Mouse (Mus musculus): ENCODE measurements around the gene 1700001C19Rik. TPM values are rescaled to one million over a fixed set of nuclear protein-coding genes. Genes with fewer than 3 reads are reported as not detected.

Gene 1700001C19Rik
- polyA plus RNA-seq, 1 experiment from 2014 or later: 0.45 TPM

DNA sequence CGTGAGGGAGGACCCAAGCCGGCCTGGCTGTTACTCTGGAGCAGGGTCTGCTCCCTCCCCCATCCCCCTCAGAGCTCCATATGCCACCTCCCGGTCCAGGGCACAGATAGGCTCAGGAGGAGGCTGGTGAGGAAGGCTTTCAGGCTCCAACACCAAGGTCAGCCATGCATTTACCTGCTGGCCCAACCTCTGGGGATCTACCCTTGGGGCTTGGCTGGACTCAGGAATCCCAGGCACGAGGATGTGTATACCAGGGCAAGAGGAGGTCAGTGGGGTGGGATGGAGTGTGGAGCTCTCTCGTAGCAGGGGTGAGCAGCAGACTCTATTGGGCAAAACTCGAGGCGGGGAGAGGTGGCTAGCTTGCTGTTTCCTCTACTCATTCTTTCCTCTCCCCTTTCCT, 15.7 kb upstream of the 1700001C19Rik start:
- H3K9ac ChIP-seq (ENCODE audit: low read depth, low read length): no peak overlapping the region
- H3K9me3 ChIP-seq (ENCODE audit: control insufficient read depth, low read length): no peaks in the 10 kb centered on the region
- no peak overlapping the region for H3K27ac ChIP-seq (ENCODE audit: low read length)
- no peaks in the 10 kb centered on the region for H3K36me3 ChIP-seq (ENCODE audit: control insufficient read depth, insufficient read depth, low read length)
- WGBS: 50% methylated on average over 7 of the region's 7 CpGs
- no peaks in the 10 kb centered on the region for H3K27me3 ChIP-seq (replicated peaks; ENCODE audit: control insufficient read depth, insufficient read depth, low read length)
- no peak overlapping the region for H3K4me3 ChIP-seq (ENCODE audit: low read length)
- no peak for ATAC-seq
- H3K4me2 ChIP-seq (ENCODE audit: low read depth, low read length): no peak overlapping the region
- H3K4me1 ChIP-seq (ENCODE audit: control insufficient read depth, insufficient read depth, low read length): peaks cover 58% of the 10 kb centered on the region

DNA sequence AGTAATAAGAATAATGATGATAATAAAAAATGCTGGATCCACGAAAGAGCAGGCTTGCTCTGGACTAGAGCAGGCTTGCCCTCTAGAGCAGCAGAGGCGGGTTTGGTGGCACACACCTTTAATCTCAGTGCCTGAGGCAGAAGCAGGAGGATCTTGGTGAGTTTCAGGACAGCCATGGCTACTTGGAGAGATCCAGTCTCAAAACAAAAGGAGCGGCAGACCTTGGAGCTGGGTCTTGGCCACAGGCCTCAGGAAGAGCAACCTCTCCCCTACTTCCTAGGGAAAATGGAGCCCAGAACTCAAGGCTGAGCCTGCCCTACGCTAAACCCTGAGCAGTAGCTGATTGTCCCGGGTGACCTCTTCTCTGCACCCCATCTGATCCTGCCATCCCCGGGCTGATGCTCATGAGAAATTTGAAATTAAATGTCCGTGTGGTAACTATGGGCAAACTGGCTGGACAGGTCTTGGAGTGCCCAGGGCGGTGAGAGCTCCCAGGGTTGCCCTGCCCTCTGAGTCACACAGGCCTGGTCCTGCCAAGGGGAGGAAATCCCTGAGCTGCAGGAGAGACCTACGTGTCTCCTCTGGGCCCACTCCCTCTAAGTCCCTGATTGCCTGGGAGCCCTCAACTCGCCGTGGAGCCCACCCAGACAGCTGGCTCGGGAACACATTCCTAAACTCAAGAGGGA, 13.8 kb upstream of the 1700001C19Rik start:
- no peaks in the 10 kb centered on the region for H3K36me3 ChIP-seq (ENCODE audit: control insufficient read depth, insufficient read depth, low read length)
- no peaks in the 10 kb centered on the region for H3K9me3 ChIP-seq (ENCODE audit: control insufficient read depth, low read length)
- no peak overlapping the region for H3K4me3 ChIP-seq (ENCODE audit: low read length)
- H3K4me2 ChIP-seq (ENCODE audit: low read depth, low read length): no peak overlapping the region
- WGBS: 60% methylated on average over 12 of the region's 12 CpGs
- 0 out of 2 replicates have a peak overlapping the region, but pooled peaks have one; percentile 3 for H3K9ac ChIP-seq (ENCODE audit: low read depth, low read length)
- ATAC-seq: no peak
- peak overlapping the region; percentile 29; the same call in 1 of the 2 replicates for H3K27ac ChIP-seq (ENCODE audit: low read length)
- H3K27me3 ChIP-seq (replicated peaks; ENCODE audit: control insufficient read depth, insufficient read depth, low read length): no peaks in the 10 kb centered on the region
- H3K4me1 ChIP-seq (ENCODE audit: control insufficient read depth, insufficient read depth, low read length): peaks cover 66% of the 10 kb centered on the region

DNA sequence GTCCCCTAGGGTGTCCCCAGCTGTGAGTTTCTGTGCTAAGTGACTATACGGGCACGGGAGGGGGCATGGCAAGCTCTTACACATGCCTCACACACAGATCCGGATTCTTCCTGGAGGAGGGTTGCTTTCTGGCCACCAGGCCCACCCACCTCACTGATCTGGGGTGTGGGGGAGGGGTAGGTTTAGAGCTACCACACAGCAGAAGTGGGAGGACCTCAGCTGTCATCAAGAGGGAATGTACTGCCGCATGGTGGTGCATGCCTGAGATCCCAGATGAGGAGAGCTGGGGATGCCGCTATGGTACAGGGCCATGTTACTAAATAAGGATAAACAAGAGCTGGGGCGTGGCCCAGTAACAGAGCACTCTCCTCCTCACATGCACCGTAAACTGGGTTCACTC, 13.1 kb upstream of the 1700001C19Rik start:
- no peaks in the 10 kb centered on the region for H3K9me3 ChIP-seq (ENCODE audit: control insufficient read depth, low read length)
- H3K4me1 ChIP-seq (ENCODE audit: control insufficient read depth, insufficient read depth, low read length): peaks cover 70% of the 10 kb centered on the region
- H3K36me3 ChIP-seq (ENCODE audit: control insufficient read depth, insufficient read depth, low read length): no peaks in the 10 kb centered on the region
- H3K4me2 ChIP-seq (ENCODE audit: low read depth, low read length): no peak overlapping the region
- H3K9ac ChIP-seq (ENCODE audit: low read depth, low read length): peak overlapping the region; percentile 12; the same call in 1 of the 2 replicates
- H3K4me3 ChIP-seq (ENCODE audit: low read length): no peak overlapping the region
- no peaks in the 10 kb centered on the region for H3K27me3 ChIP-seq (replicated peaks; ENCODE audit: control insufficient read depth, insufficient read depth, low read length)
- peak overlapping the region; percentile 91 for H3K27ac ChIP-seq (ENCODE audit: low read length)
- ATAC-seq: no peak
- WGBS: 29% methylated on average over 7 of the region's 7 CpGs

DNA sequence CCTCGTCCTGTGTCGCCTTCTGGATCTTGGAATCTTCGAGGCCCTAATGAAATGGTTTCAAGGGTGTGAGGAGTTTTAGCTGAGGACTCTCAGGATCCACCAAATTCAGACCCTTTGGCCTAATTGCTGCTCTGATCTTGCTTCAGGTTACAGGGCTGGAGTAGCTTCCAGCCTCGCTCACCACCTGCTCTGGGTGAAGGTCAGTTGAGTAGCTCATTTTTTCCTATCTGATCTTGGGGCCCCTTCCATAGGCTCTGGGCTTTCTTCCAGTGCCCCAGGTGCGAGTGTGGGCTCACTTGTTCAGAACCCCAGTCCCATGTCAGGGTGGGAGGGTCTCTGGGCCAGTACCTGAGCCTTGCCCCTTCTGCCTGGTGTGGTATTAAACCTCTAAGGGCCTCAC, 12.3 kb upstream of the 1700001C19Rik start:
- peak overlapping the region; percentile 24 for H3K4me2 ChIP-seq (ENCODE audit: low read depth, low read length)
- peak; percentile 71 for ATAC-seq
- no peaks in the 10 kb centered on the region for H3K36me3 ChIP-seq (ENCODE audit: control insufficient read depth, insufficient read depth, low read length)
- 54% methylated on average over 5 of the region's 5 CpGs for WGBS
- H3K27ac ChIP-seq (ENCODE audit: low read length): peak overlapping the region; percentile 91
- H3K4me1 ChIP-seq (ENCODE audit: control insufficient read depth, insufficient read depth, low read length): peaks cover 69% of the 10 kb centered on the region
- peak overlapping the region; percentile 12; the same call in 1 of the 2 replicates for H3K9ac ChIP-seq (ENCODE audit: low read depth, low read length)
- no peaks in the 10 kb centered on the region for H3K27me3 ChIP-seq (replicated peaks; ENCODE audit: control insufficient read depth, insufficient read depth, low read length)
- no peak overlapping the region for H3K4me3 ChIP-seq (ENCODE audit: low read length)
- H3K9me3 ChIP-seq (ENCODE audit: control insufficient read depth, low read length): no peaks in the 10 kb centered on the region

DNA sequence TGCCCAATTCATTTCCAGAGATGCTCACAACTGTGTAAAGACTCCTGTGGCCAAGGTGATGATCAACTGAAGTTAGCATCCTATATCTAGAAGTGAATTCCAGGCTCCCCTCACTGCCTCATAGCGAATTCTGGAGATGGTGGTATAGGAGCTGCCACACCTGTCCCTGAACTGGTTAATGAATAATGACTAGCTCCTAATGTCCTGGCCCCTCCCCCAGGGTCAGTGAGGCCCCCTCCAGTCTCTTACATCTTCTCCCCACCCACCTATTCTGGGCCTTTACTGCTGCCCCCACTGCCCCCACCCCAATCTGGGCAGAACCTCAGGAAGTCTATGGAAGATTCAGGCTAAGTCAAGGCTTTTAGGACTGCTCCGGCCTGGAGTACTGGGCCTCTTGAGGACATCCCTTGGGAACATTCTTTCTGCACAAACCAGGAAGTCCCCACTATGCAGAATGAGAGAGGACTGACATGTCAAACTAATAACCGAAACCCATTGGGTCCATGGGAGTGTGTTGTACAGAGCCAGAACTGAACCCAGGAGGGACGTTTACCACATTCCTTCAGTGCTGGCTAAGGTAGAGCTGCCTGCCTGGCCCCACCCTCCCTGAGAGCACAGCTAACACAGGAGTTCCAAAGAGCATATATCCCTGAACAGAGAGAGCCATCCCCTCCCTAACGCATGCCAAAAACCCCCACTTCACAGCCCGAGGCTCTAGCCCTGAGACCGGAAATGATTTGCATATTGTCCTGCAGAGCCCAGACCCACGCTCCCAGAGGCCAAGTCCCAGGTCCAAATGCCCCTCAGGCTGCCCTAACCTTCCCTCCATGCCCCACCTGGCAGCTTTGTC, 11.6 kb upstream of the 1700001C19Rik start:
- Histone ChIP-seq H3K27ac (ENCODE audit: low read length) (peak overlapping the region; percentile 91), H3K4me1 (ENCODE audit: control insufficient read depth, insufficient read depth, low read length) (peaks cover 67% of the 10 kb centered on the region), H3K9ac (ENCODE audit: low read depth, low read length) (peak overlapping the region; percentile 12), H3K27me3 (replicated peaks; ENCODE audit: control insufficient read depth, insufficient read depth, low read length) (no peaks in the 10 kb centered on the region), H3K4me3 (ENCODE audit: low read length) (no peak overlapping the region), H3K36me3 (ENCODE audit: control insufficient read depth, insufficient read depth, low read length) (no peaks in the 10 kb centered on the region), H3K9me3 (ENCODE audit: control insufficient read depth, low read length) (no peaks in the 10 kb centered on the region), H3K4me2 (ENCODE audit: low read depth, low read length) (peak overlapping the region; percentile 24)
- WGBS: 19% methylated on average over 8 of the region's 8 CpGs
- ATAC-seq: peak; percentile 79

DNA sequence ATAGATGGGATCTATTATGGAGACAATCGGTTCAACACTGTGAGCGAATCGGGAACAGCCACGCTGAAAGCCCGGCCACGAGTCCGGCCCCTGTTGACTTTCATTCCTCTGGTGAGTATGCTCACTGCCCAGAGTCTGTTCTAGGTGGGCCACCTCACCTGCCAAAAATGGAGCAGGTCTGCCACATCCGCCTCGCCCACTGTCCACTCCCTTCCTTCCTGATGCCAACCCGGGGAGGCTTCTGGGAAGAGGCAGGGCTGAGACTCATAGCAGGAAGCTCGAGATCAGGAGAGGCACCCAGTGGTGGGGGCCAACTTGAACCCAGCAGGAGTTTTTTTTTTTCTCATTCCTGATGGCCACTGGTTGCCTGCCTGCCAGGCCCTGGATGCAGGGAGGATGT, 9.4 kb upstream of the 1700001C19Rik start:
- Histone ChIP-seq H3K4me1 (ENCODE audit: control insufficient read depth, insufficient read depth, low read length) (peaks cover 58% of the 10 kb centered on the region), H3K4me3 (ENCODE audit: low read length) (no peak overlapping the region), H3K36me3 (ENCODE audit: control insufficient read depth, insufficient read depth, low read length) (no peaks in the 10 kb centered on the region), H3K9ac (ENCODE audit: low read depth, low read length) (peak overlapping the region; percentile 37; the same call in 1 of the 2 replicates), H3K27ac (ENCODE audit: low read length) (peak overlapping the region; percentile 77), H3K4me2 (ENCODE audit: low read depth, low read length) (no peak overlapping the region), H3K27me3 (replicated peaks; ENCODE audit: control insufficient read depth, insufficient read depth, low read length) (no peaks in the 10 kb centered on the region), H3K9me3 (ENCODE audit: control insufficient read depth, low read length) (no peaks in the 10 kb centered on the region)
- WGBS: 80% methylated on average over 11 of the region's 11 CpGs
- no peak for ATAC-seq

DNA sequence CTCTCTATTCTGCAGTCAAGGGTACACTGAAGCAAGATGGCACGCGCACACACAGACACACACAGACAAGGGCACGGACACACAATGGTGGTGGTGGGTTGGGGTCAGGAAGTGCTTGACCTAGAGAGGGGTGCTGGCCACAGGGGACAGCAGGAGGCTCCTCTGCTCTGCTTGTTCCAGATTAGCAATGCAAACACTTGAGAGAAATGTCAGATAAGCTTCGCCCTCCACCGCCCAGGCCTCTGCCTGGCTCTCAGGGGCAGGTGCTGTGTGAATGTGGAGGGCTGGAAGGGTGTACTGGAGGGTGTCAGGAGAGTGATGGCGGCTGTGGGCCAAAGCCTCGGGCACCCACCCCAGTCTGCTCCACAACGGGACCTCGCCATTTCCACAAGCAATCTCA, 8.8 kb upstream of the 1700001C19Rik start:
- 51% methylated on average over 9 of the region's 9 CpGs for WGBS
- no peak for ATAC-seq
- Histone ChIP-seq H3K36me3 (ENCODE audit: control insufficient read depth, insufficient read depth, low read length) (no peaks in the 10 kb centered on the region), H3K4me3 (ENCODE audit: low read length) (no peak overlapping the region), H3K4me1 (ENCODE audit: control insufficient read depth, insufficient read depth, low read length) (peaks cover 58% of the 10 kb centered on the region), H3K9me3 (ENCODE audit: control insufficient read depth, low read length) (no peaks in the 10 kb centered on the region), H3K9ac (ENCODE audit: low read depth, low read length) (peak overlapping the region; percentile 37; the same call in 1 of the 2 replicates), H3K27ac (ENCODE audit: low read length) (peak overlapping the region; percentile 77), H3K4me2 (ENCODE audit: low read depth, low read length) (peak overlapping the region; percentile 10; the same call in 1 of the 2 replicates), H3K27me3 (replicated peaks; ENCODE audit: control insufficient read depth, insufficient read depth, low read length) (no peaks in the 10 kb centered on the region)

DNA sequence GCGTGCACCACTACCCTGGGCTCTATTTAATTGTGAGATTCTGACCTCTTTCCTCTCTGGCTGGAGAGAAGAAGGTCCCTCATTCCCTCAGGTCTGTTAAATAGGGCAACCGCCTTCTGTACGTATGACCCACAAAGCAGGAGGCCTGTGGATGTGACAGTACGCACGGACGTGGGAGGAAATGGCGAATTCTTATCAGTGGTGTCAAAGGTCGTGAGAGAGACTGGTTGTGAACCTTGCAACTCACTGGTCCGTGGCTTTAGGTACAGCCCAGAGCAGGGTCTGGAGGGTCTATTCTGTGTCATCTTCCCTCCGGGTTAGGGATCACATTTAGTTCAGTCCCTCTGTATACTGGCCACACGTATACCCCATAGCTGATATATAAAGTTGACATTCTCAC, 8.3 kb upstream of the 1700001C19Rik start:
- ATAC-seq: no peak

DNA sequence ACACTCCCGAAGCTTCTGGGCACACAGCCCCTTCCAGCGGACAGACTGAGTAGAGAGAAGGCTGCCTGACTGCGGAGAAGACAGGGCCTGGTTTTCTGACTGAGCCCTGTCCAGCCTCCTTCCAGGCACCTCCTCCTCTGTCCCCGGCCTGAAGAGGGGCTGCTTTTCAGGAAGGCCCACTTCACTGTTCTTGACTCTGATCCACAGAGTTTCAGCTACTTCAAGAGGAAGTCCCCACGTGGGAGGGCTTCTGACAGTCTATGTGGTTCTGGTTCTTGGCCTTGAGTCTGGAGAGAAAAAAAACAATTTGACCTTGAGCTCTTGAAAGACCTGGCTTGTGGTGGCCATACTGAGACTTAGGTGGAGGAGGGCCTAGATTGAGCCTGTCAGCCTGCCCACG, 6.9 kb upstream of the 1700001C19Rik start:
- 67% methylated on average over 6 of the region's 6 CpGs for WGBS
- no peak for ATAC-seq
- Histone ChIP-seq H3K4me1 (ENCODE audit: control insufficient read depth, insufficient read depth, low read length) (peaks cover 61% of the 10 kb centered on the region), H3K4me3 (ENCODE audit: low read length) (no peak overlapping the region), H3K4me2 (ENCODE audit: low read depth, low read length) (no peak overlapping the region), H3K27me3 (replicated peaks; ENCODE audit: control insufficient read depth, insufficient read depth, low read length) (no peaks in the 10 kb centered on the region), H3K9ac (ENCODE audit: low read depth, low read length) (peak overlapping the region; percentile 11; the same call in 1 of the 2 replicates), H3K27ac (ENCODE audit: low read length) (0 out of 2 replicates have a peak overlapping the region, but pooled peaks have one; percentile 33), H3K9me3 (ENCODE audit: control insufficient read depth, low read length) (no peaks in the 10 kb centered on the region), H3K36me3 (ENCODE audit: control insufficient read depth, insufficient read depth, low read length) (no peaks in the 10 kb centered on the region)

More for the DNA sequence above, 8.3 kb upstream of the 1700001C19Rik start:
- WGBS: 55% methylated on average over 11 of the region's 11 CpGs
- Histone ChIP-seq H3K4me1 (ENCODE audit: control insufficient read depth, insufficient read depth, low read length) (peaks cover 60% of the 10 kb centered on the region), H3K27me3 (replicated peaks; ENCODE audit: control insufficient read depth, insufficient read depth, low read length) (no peaks in the 10 kb centered on the region), H3K9ac (ENCODE audit: low read depth, low read length) (0 out of 2 replicates have a peak overlapping the region, but pooled peaks have one; percentile 48), H3K36me3 (ENCODE audit: control insufficient read depth, insufficient read depth, low read length) (no peaks in the 10 kb centered on the region), H3K4me3 (ENCODE audit: low read length) (no peak overlapping the region), H3K4me2 (ENCODE audit: low read depth, low read length) (peak overlapping the region; percentile 10; the same call in 1 of the 2 replicates), H3K27ac (ENCODE audit: low read length) (peak overlapping the region; percentile 77), H3K9me3 (ENCODE audit: control insufficient read depth, low read length) (no peaks in the 10 kb centered on the region)
